Mouse (Mus musculus) ES-E14 (cell line): ENCODE results near the gene Gm8206. TPM values are rescaled to one million over a fixed set of nuclear protein-coding genes. Genes with fewer than 3 reads are reported as not detected.

Experiments
- total RNA-seq: library from RNA; depleted of rRNA; stranded (reverse); fragments of 300-350 nt; gene quantifications from 2 replicates; pipeline ENCODE4 v1.2.3, GENCODE M21; 2012; rRNA removed

Gm8206 gene
- total RNA-seq, 1 experiment, result 1.3 TPM

Other genes with a start within 250 kb of the Gm8206 start
- gene Gm8237, start 213.6 kb downstream of the Gm8206 start, total RNA-seq, result 0.13 TPM in 1 of 2 replicates, not detected in the other
- 0.37 and 0.40 TPM in 2 replicates for gene Gm3248, start 132.2 kb downstream of the Gm8206 start, total RNA-seq
- gene Gm3453, start 114.8 kb downstream of the Gm8206 start, total RNA-seq, result 0.95 and 0.98 TPM in 2 replicates
- gene Gm6337, start 35.7 kb downstream of the Gm8206 start, total RNA-seq, result 0.32 TPM in 1 of 2 replicates, not detected in the other
- gene Gm3468, start 14.7 kb upstream of the Gm8206 start, total RNA-seq, result 0.09 TPM in 1 of 2 replicates, not detected in the other
- gene Gm3476, start 31.9 kb upstream of the Gm8206 start, total RNA-seq, result not detected in 2 replicates
- gene Gm21560, start 125.3 kb upstream of the Gm8206 start, total RNA-seq, result not detected in 2 replicates
- 5.8 and 7.3 TPM in 2 replicates for gene Gm3411, start 193.3 kb upstream of the Gm8206 start, total RNA-seq
- gene Gm21103, start 210.9 kb upstream of the Gm8206 start, total RNA-seq, result 0.13 and 0.21 TPM in 2 replicates
- not detected in 2 replicates for gene Gm3618, start 249.7 kb upstream of the Gm8206 start, total RNA-seq